Mouse (Mus musculus) cerebellum, postnatal 4 days (tissue): ENCODE measurements around the gene Cox4i1.

Experiments used
- DNase-seq, 2 experiments: peaks; one replicate each; pipeline ENCODE4 v3.0.0; 2022; ENCODE audit warnings: low spot score in 2 of 2, mixed read lengths in 1 of 2

The Cox4i1 gene

DNA sequence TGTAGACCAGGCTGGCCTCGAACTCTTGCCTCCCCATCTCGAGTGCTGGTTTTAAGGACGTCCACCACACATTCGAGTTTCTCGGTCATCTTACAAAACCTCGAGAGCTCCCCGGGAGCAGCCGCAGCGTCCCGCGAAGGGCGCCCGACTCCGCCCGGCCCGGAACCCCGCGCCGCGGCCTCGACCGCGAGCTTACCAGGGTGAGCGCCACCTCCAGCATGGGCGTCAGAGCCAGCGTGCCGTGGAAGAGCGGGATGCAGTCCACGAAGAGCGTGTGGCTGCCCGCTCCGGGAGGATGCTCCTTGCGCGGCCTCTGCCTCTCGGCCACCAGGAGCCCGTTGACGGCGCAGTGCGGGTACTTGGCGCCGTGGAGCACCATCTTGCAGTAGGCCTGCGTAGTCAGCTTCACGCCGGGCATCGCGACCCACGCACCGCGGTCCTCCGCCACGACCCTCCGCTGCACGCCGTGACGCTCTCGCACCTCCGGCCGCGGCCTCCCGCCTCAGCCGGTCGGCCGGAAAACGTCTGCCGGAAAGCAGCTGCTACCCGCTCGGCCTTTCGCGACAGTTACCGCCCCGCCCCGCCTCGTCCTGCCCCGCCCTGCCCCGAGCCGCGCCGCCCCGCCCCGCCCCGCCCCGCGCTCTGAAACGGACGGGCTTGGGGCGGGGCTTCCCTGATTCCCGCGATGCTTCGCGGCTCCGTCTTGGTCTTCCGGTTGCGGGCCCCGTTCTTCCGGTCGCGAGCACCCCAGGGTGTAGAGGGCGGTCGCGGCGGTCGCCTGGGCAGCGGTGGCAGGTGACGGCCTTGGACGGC is at the start of gene Cox4i1, which contains the start of gene Gm27021:
TSS of gene Cox4i1 (plus strand) at position 662 of the 813 bp plus-strand sequence.
TSS of gene Gm27021 (minus strand) at position 519 of the 813 bp plus-strand sequence.
- peak; percentile 77 to 93 for DNase-seq

DNA sequence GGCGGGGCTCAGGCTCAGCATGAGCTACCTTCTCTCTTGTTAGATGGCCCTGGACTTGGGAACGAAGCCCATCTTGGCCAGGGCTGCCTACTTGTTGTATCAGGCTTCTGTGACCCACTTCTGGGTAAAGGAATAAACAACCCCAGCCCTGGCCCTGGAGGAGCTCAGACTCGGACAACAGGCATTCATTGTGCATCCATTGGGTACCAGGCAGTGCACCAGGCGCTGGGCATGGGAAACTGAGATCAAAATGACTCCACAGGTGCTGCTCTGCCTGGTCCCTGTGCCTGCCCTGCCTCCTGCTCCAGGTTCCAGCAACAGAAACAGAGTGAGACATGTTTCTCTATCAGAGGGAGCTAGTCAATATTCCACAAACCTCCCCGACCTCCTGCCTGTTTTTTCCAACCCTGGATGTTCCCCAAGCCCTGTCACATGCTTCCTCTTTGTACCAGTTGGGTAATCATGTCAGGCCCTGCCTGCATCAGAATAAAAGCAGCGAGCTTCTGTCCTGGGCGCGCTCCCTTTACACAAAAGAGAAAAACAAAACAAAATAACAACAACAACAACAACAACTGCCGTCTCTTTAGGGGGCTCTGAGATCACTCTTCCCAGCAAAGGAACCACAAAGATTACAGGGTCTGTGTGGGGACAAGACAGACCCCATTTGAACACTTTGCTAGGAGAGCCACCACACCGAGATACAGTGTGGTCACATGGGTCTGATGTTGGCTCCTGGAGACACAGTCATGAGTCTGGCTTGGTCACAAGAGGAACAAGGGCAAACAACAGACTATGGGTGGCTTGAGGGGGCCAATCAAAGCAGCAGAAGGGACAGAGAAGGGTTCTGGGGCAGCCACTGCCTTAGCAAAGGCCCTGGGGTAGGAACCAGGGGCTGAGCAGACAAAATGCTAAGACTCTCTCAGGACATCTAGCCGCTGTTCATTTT is 48.5 kb upstream of the Cox4i1 start:
- DNase-seq = no peak

GRCm38 (mm10) chr8:120620441-120620840 is 47.6 kb upstream of the Cox4i1 start:
- no peak for DNase-seq

GRCm38 (mm10) chr8:120622161-120622560 is 45.9 kb upstream of the Cox4i1 start:
- no peak for DNase-seq

DNA sequence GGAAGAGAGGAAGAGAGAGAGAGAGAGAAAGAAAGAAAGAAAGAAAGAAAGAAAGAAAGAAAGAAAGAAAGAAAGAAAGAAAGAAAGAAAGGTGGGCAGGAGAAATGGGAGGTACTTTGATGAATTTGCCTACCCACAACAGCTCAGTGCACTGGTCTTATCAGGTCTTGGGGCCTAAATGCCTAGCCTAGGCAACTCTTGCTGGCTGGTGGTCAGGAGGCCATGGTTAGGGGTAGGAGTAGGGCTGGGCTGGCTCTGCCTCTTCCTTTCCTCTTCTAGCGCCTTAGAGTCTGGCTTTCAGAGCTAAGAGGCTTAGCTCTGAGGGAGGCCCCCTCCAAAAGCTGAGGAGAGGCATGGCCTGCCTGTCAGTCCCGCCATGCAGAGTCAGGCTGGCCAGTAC is 44.4 kb upstream of the Cox4i1 start:
- no peak for DNase-seq

GRCm38 (mm10) chr8:120626461-120626860 is 41.6 kb upstream of the Cox4i1 start:
- no peak for DNase-seq

DNA sequence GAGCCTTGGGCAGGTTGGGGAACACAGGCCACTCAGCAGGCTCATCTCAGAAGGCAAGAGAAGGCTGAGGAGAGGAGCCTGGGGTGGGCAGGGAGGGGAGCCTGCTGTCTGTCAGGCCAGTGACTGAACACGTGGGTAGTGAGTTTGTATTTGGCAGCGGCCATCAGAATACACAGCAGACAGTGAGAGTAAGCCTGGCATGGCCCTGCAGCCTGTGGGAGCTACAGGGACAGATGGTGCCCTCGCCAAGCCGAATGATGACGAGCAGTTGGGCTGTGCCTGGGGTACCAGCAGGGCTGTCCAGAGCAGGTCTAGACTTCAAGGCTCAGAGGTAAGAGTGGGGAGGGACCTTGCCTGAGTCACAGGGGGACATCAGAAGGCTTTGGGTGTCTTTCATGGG is 40.7 kb upstream of the Cox4i1 start:
- DNase-seq = peak in 1 of 2 experiments; percentile 69

- DNase-seq = no peak
These were observed 38.0 kb upstream of the Cox4i1 start for GRCm38 (mm10) chr8:120630031-120630430.

- DNase-seq = no peak
These were observed 37.2 kb upstream of the Cox4i1 start for GRCm38 (mm10) chr8:120630848-120631247.

DNA sequence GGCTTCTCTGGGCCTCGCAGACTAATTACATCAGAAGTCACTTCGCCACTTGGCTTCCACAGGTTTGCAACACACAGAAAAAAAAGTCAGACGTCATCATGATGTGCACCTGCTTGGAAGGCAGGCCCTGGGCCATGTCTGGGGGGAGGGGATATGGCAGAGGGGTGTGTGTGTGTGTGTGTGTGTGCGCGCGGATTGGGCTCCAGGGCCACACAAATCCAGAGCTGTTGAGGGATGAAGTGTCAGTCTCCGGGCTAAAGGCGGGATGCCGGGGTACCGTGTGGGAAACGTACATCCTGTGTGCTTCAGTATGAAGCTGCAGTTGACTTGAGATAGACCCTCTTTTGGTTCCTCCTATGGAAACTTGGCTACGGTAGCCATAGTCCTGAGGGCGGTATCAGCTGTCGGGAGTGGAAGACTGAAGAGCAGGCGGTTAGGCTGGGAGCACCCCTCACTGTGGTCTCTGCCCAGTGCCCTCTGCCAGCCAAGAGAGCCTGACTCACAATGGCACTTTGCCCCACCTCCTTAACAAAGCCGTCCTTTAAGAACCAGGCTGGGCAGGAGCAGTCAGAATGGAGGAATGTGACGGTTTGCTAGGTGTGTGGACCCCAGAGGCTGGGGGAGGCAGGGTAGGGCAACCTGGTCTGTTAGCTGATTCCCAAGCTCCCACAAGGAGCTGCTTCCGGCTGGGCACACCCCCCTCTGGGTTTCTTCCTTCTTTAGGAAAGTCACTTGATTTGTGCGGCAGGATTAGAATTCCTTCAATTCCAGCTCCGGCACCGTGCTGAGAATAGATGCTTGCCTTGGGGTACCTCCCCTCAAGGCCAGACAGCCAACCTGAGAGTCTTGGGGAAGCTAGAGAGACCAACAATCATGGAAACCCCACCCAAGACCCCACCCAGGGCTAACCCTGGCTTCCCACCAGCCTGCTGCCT is 36.3 kb upstream of the Cox4i1 start:
- DNase-seq = no peak

GRCm38 (mm10) chr8:120632969-120633664 is 34.9 kb upstream of the Cox4i1 start:
- no peak for DNase-seq

- no peak for DNase-seq
These were observed 34.3 kb upstream of the Cox4i1 start for GRCm38 (mm10) chr8:120633665-120634271.

- DNase-seq = no peak
These were observed 33.6 kb upstream of the Cox4i1 start for GRCm38 (mm10) chr8:120634329-120634839.

DNA sequence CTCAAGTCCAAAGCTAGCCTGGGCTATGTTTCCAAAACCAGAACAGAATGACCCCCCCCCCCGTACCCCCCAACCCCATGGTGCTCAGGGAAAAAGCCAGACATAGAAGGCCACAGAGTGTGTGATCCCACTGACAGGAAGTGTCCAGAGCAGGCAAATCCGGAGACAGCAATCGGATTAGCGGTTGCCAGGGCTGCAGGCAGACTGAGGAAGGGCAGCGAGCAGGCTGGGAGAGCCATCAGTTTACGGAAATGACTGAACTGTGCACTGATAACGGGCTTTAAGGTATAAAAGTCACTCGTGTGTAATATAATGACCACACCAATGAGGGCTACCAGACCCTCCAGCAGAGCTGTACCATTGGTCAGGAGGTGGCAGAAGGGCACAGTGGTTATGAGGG is 26.8 kb upstream of the Cox4i1 start:
- no peak for DNase-seq

DNA sequence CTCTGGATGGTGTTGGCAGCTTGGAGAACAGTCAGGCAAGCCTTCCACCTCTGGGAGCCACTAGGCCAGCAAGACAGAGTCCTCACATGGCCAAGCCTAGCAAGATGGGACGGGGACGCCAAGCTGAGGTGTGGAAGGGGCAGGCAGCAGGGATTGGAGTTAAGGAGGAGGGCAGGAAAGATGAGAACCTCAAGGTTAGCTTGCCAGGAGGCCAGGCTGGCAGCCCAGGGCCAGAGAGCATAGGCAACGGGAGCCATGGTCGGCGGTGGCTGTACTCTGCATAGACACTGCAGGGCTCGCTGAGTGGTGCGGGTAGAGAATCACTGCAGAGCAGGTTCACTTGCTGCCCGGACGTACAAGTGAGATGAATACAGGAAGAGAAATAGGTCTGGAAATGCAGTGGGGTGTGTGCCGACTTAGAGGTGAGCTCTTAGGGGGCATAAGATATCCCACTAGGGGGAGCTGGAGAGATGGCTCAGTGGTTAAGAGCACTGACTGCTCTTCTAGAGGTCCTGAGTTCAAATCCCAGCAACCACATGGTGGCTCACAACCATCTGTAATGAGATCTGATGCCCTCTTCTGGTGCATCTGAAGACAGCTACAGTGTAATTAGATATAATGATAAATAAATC is 25.9 kb upstream of the Cox4i1 start:
- DNase-seq = no peak

GRCm38 (mm10) chr8:120644663-120645062 is 23.4 kb upstream of the Cox4i1 start:
- peak; percentile 61 to 79 for DNase-seq

- no peak for DNase-seq
These were observed 20.5 kb upstream of the Cox4i1 start, which contains the start of gene 1190005I06Rik for GRCm38 (mm10) chr8:120647532-120647931. 1190005I06Rik (minus strand) TSS chr8:120647632.

- DNase-seq = no peak
These were observed 11.5 kb upstream of the Cox4i1 start for GRCm38 (mm10) chr8:120656322-120657052.

DNA sequence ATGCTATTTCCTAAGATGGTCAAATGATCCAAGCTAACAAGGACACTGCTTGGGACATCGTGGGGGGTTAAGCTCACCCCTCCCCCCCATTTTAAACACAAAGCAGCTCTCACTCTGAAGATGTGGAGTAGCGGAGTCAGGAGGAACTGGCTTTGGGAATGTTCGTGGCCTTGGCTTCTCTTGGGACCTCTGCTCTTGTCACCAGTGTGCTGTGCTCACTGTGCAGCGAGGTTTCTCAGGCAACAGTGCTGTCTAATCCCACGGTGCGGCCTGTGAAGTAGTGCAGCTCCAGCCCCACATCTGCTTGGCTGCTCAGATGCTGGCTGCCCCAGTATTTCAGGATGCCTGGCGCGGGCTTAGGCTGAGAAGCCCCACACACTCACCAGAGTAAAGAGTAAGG is 10.6 kb upstream of the Cox4i1 start:
- no peak for DNase-seq
